Comparison of ENCODE assay signal across 27 mouse cellular contexts in the genomic region with DNA sequence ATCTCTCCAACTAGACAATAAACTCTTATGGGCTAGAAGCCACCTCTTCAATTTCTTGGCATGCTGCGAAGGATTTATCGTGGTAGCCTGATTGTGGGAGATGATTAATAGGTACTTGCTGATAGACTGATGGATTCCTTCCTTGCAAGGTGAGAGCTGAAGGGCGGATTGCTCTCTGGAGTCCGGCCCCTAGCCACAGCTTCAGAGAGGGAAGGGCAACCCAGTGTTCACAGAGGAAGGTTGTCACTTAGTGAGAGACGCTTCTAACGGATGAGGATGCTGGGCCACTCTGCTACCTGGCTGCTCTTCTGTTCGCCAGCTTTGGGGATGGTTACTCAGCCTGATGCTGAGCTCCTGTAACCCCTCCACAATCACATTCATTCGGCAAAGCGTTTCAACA. TPM values are rescaled to one million over a fixed set of nuclear protein-coding genes. Genes with fewer than 3 reads are reported as not detected.
DNase-seq lines count a peak whose midpoint lies in the region; ATAC-seq and TF ChIP-seq lines count a peak whose summit lies in the region.
"Had no signal": no experiment of that assay in that cellular context is flagged by ENCODE, and none has a peak within 500 bp of the region (broad histone marks: within the 10 kb centered on the region; RNA-seq: fewer than 3 reads in every experiment).

No protein-coding gene starts in this region.

- no peak for ATAC-seq in hindbrain, embryonic 14.5 days (ENCODE audit: low FRiP score)
- no peak for ATAC-seq in hindbrain, embryonic 15.5 days (ENCODE audit: low FRiP score, low read depth)
- no peak for ATAC-seq in neural tube, embryonic 15.5 days (ENCODE audit: low FRiP score)
- ATAC-seq: forebrain, embryonic 16.5 days; Patski had no signal

- H3K36me3 ChIP-seq in heart, adult 2 months (ENCODE audit: control insufficient read depth, insufficient read depth, low read length): no peaks in the 10 kb centered on the region
- H3K36me3 ChIP-seq in hindbrain, embryonic 14.5 days (replicated peaks; ENCODE audit: control insufficient read depth, insufficient read depth): no peaks in the 10 kb centered on the region
- H3K36me3 ChIP-seq in hindbrain, embryonic 10.5 days: no peaks in the 10 kb centered on the region
- no peaks in the 10 kb centered on the region for H3K36me3 ChIP-seq in hindbrain, embryonic 15.5 days
- no peaks in the 10 kb centered on the region for H3K36me3 ChIP-seq in neural tube, embryonic 15.5 days
- H3K36me3 ChIP-seq: embryonic facial prominence, embryonic 12.5 days; embryonic facial prominence, embryonic 15.5 days; forebrain, embryonic 12.5 days; G1E; heart, embryonic 12.5 days; heart, embryonic 15.5 days had no signal

- peaks cover 4% of the 10 kb centered on the region for H3K4me1 ChIP-seq in heart, adult 2 months (ENCODE audit: control insufficient read depth, insufficient read depth, low read length)
- 0 out of 2 replicates have a peak, but pooled peaks cover 3% of the 10 kb centered on the region for H3K4me1 ChIP-seq in hindbrain, embryonic 14.5 days (replicated peaks; ENCODE audit: control insufficient read depth, insufficient read depth, low read length)
- H3K4me1 ChIP-seq in hindbrain, embryonic 10.5 days (replicated peaks): peaks cover 34% of the 10 kb centered on the region
- H3K4me1 ChIP-seq in hindbrain, embryonic 15.5 days (replicated peaks): peaks cover 15% of the 10 kb centered on the region
- peaks cover 16% of the 10 kb centered on the region for H3K4me1 ChIP-seq in neural tube, embryonic 15.5 days

- DNase-seq in heart, adult 11 months: peak; percentile 86
- DNase-seq in heart, adult 2 months: no peak
- no peak for DNase-seq in hindbrain, embryonic 14.5 days (ENCODE audit: low spot score)
- no peak for DNase-seq in hindbrain, embryonic 10.5 days (ENCODE audit: low spot score)
- no peak for DNase-seq in urinary bladder, postnatal 14 days (ENCODE audit: low spot score)
- DNase-seq: adrenal gland, postnatal 10 days; adrenal gland, postnatal 36 days; B cell, adult 2 months; cerebellum, adult 18-20 months; cerebellum, adult 9-10 months; cerebellum, postnatal 14 days; gastrocnemius, postnatal 10 days; gastrocnemius, postnatal 36 days; heart, postnatal 10 days; heart, postnatal 36 days; kidney, adult 11 months had no signal

- no peaks in the 10 kb centered on the region for H3K79me2 ChIP-seq in heart, adult 2 months (replicated peaks; ENCODE audit: control insufficient read depth, insufficient read depth, low read length)

- no peak for TF ChIP-seq CTCF in heart, adult 2 months (IDR thresholded peaks at IDR 0.05)

- no peak overlapping the region for H3K9ac ChIP-seq in heart, adult 2 months (ENCODE audit: low read depth, low read length)
- no peak overlapping the region for H3K9ac ChIP-seq in hindbrain, embryonic 14.5 days
- H3K9ac ChIP-seq in hindbrain, embryonic 15.5 days: no peak overlapping the region
- no peak overlapping the region for H3K9ac ChIP-seq in neural tube, embryonic 15.5 days (replicated peaks)
- H3K9ac ChIP-seq: embryonic facial prominence, embryonic 12.5 days; embryonic facial prominence, embryonic 15.5 days; forebrain, embryonic 12.5 days; heart, embryonic 12.5 days; heart, embryonic 15.5 days had no signal

- H3K27me3 ChIP-seq in heart, adult 2 months (ENCODE audit: control insufficient read depth, insufficient read depth, low read length): no peaks in the 10 kb centered on the region
- H3K27me3 ChIP-seq in hindbrain, embryonic 14.5 days (ENCODE audit: control insufficient read depth, insufficient read depth, low read length): no peaks in the 10 kb centered on the region
- H3K27me3 ChIP-seq in hindbrain, embryonic 10.5 days (ENCODE audit: insufficient read depth, poor library complexity, severe bottlenecking): peaks cover 6% of the 10 kb centered on the region
- no peaks in the 10 kb centered on the region for H3K27me3 ChIP-seq in hindbrain, embryonic 15.5 days
- H3K27me3 ChIP-seq in neural tube, embryonic 15.5 days (replicated peaks): no peaks in the 10 kb centered on the region
- H3K27me3 ChIP-seq: CH12.LX; embryonic facial prominence, embryonic 15.5 days; Patski had no signal

- 0 out of 2 replicates have a peak overlapping the region, but pooled peaks have one; percentile 4 for H3K4me2 ChIP-seq in hindbrain, embryonic 14.5 days (replicated peaks)
- H3K4me2 ChIP-seq in hindbrain, embryonic 15.5 days: peak overlapping the region; percentile 6; the same call in 1 of the 2 replicates
- 0 out of 2 replicates have a peak overlapping the region, but pooled peaks have one; percentile 13 for H3K4me2 ChIP-seq in neural tube, embryonic 15.5 days
- H3K4me2 ChIP-seq: embryonic facial prominence, embryonic 12.5 days; embryonic facial prominence, embryonic 15.5 days; forebrain, embryonic 12.5 days; heart, embryonic 12.5 days; heart, embryonic 15.5 days had no signal

- H3K9me3 ChIP-seq in hindbrain, embryonic 14.5 days (ENCODE audit: control insufficient read depth, low read length): no peaks in the 10 kb centered on the region
- no peaks in the 10 kb centered on the region for H3K9me3 ChIP-seq in hindbrain, embryonic 10.5 days
- no peaks in the 10 kb centered on the region for H3K9me3 ChIP-seq in hindbrain, embryonic 15.5 days
- no peaks in the 10 kb centered on the region for H3K9me3 ChIP-seq in neural tube, embryonic 15.5 days (replicated peaks)
- H3K9me3 ChIP-seq: embryonic facial prominence, embryonic 12.5 days; embryonic facial prominence, embryonic 15.5 days; forebrain, embryonic 12.5 days; heart, embryonic 12.5 days; heart, embryonic 15.5 days had no signal

- no peak overlapping the region for H3K4me3 ChIP-seq in heart, adult 2 months
- no peak overlapping the region for H3K4me3 ChIP-seq in hindbrain, embryonic 14.5 days (replicated peaks; ENCODE audit: low read length)
- H3K4me3 ChIP-seq in hindbrain, embryonic 10.5 days: no peak overlapping the region
- H3K4me3 ChIP-seq in hindbrain, embryonic 15.5 days: no peak overlapping the region
- H3K4me3 ChIP-seq in neural tube, embryonic 15.5 days (replicated peaks): no peak overlapping the region
- H3K4me3 ChIP-seq: embryonic facial prominence, embryonic 12.5 days; embryonic facial prominence, embryonic 15.5 days; forebrain, embryonic 12.5 days; heart, embryonic 12.5 days; heart, embryonic 15.5 days had no signal

- H3K27ac ChIP-seq in heart, adult 2 months: no peak overlapping the region
- H3K27ac ChIP-seq in hindbrain, embryonic 14.5 days: 0 out of 2 replicates have a peak overlapping the region, but pooled peaks have one; percentile 59
- no peak overlapping the region for H3K27ac ChIP-seq in hindbrain, embryonic 10.5 days
- no peak overlapping the region for H3K27ac ChIP-seq in hindbrain, embryonic 15.5 days (replicated peaks)
- H3K27ac ChIP-seq in neural tube, embryonic 15.5 days (replicated peaks): no peak overlapping the region
- H3K27ac ChIP-seq: embryonic facial prominence, embryonic 12.5 days; embryonic facial prominence, embryonic 15.5 days; forebrain, embryonic 12.5 days; heart, embryonic 15.5 days had no signal

- WGBS in heart, adult 2 months: 82% methylated on average over 9 of the region's 9 CpGs
- WGBS in hindbrain, embryonic 14.5 days: 72% methylated on average over 9 of the region's 9 CpGs
- WGBS in hindbrain, embryonic 10.5 days: 84% methylated on average over 9 of the region's 9 CpGs
- 79% methylated on average over 9 of the region's 9 CpGs for WGBS in hindbrain, embryonic 15.5 days
- 83% methylated on average over 9 of the region's 9 CpGs for WGBS in neural tube, embryonic 15.5 days

- TF ChIP-seq EP300 in heart, adult 2 months (IDR thresholded peaks at IDR 0.05; ENCODE audit: insufficient read depth, low read depth, low read length): no peak

- intact Hi-C loops in heart, adult 2 months (cut with DNase I): no loop called here

- no peak for TF ChIP-seq POLR2A in heart, adult 2 months (IDR thresholded peaks at IDR 0.05; ENCODE audit: insufficient read depth, low read depth, low read length)

RNA-seq across cellular contexts. Expression of a gene that starts 34.6 kb away (rescaled TPM):
- 1 to 10 TPM; 3.9 to 4.0 TPM for total RNA-seq in heart, adult 2 months (2021)
- 3.3 and 5.9 TPM in 2 replicates for polyA plus RNA-seq in heart, adult 2 months (2012; rRNA removed)
- 25.2 and 27.0 TPM in 2 replicates for polyA plus RNA-seq in hindbrain, embryonic 14.5 days (2014; fragmentation: Nextera tagmentation; extraction: Ambion mirVana)
- polyA plus RNA-seq in hindbrain, embryonic 10.5 days (2016; fragmentation: Nextera tagmentation; extraction: Ambion mirVana): 52.1 and 53.5 TPM in 2 replicates
- 26.1 and 27.6 TPM in 2 replicates for polyA plus RNA-seq in hindbrain, embryonic 15.5 days (2015; fragmentation: Nextera tagmentation; extraction: Ambion mirVana)
- polyA plus RNA-seq in neural tube, embryonic 15.5 days (2015; fragmentation: Nextera tagmentation; extraction: Ambion mirVana): 25.1 and 25.3 TPM in 2 replicates
